Mouse (Mus musculus) liver, adult 2 months (tissue): Measurements from ENCODE around the gene Phldb2.

Source experiments
- CTCF ChIP-seq: fragments of 200-500 bp; IDR thresholded peaks from 2 replicates; pipeline ENCODE4 v1.5.1; 2011; ENCODE audit warnings: low read depth, low read length, control low read depth
- POLR2A ChIP-seq: fragments of 200-500 bp; IDR thresholded peaks from 2 replicates; pipeline ENCODE4 v1.6.1; 2011; ENCODE audit warnings: low read length, control low read depth; ENCODE audit not compliant: insufficient read depth; ENCODE audit errors: extremely low read depth

GRCm38 (mm10) chr16:45884194-45884593, 69.2 kb downstream of the Phldb2 start:
- TF ChIP-seq CTCF (no peak), POLR2A (no peak)
